Mouse (Mus musculus) c-Kit-negative CD71-positive TER-119-positive erythroid progenitor cells, embryonic 14.5 days (primary cell): Measurements from ENCODE around the gene Il2rb.

Experiments used
- DNase-seq: peaks from one replicate; pipeline ENCODE4 v3.0.0-alpha.2; 2013; ENCODE audit warnings: low read depth, low spot score

The Il2rb gene

GRCm38 (mm10) chr15:78481448-78482000 is 13.5 kb downstream of the Il2rb start:
- no peak for DNase-seq

GRCm38 (mm10) chr15:78480991-78481390 is 14.1 kb downstream of the Il2rb start:
- DNase-seq, result no peak

GRCm38 (mm10) chr15:78480111-78480510 is 15.0 kb downstream of the Il2rb start:
- peak; percentile 1 for DNase-seq

- DNase-seq, result no peak
Measured at GRCm38 (mm10) chr15:78479470-78479869, 15.6 kb downstream of the Il2rb start.

- no peak for DNase-seq
Measured at GRCm38 (mm10) chr15:78478073-78478472, 17.0 kb downstream of the Il2rb start.

- no peak for DNase-seq
Measured at GRCm38 (mm10) chr15:78476878-78477277, 18.2 kb downstream of the Il2rb start.

GRCm38 (mm10) chr15:78475604-78476031 is 19.5 kb downstream of the Il2rb start:
- no peak for DNase-seq

DNA sequence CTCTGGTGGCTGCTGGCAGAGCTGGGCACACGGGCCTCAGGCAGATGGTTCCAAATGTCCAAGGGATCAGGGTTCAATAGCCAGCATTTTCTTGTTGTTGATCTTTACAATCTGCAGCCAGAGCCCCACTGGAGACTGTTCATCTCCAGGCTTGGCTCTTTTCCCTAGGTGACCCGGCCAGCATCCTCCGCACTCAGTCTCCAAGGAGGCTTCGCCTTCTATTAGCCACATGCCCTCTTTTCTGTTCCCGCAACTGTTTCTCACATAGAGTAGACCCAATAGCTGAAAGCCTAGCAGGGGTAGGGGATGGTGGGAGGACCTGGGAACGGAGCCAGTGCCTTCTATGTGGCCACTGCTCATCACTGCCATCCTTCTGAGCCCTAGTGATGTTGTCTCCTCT is 21.6 kb downstream of the Il2rb start:
- DNase-seq, result no peak

GRCm38 (mm10) chr15:78471902-78472301 is 23.2 kb downstream of the Il2rb start:
- no peak for DNase-seq

GRCm38 (mm10) chr15:78470495-78471276 is 24.4 kb downstream of the Il2rb start:
- DNase-seq, result no peak

- DNase-seq, result no peak
Measured at GRCm38 (mm10) chr15:78468379-78468937, 26.6 kb downstream of the Il2rb start, which contains the start of gene Tmprss6. Gene Tmprss6, minus strand, starts transcription at chr15:78468634.

GRCm38 (mm10) chr15:78467570-78467969 is 27.5 kb downstream of the Il2rb start:
- no peak for DNase-seq

DNA sequence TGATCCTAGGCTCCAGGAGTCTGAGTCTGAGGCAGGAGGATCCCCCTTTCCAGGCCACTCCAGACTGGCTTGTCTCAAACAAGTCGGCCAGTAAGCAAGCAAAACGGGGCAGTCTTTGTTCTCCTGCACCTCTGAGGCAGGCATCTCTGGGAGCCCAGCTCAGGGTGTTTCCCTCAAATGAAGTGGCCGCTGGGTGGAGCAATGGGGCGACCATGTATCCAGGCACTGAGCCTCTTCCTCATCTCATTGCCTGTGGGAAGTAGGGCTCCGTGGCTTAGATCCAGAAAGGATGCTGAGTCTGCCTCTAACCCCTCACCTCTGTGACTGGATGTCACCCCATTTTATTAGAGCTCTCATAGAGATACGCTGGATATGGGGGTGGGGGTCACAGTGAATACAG is 28.3 kb downstream of the Il2rb start:
- no peak for DNase-seq

DNA sequence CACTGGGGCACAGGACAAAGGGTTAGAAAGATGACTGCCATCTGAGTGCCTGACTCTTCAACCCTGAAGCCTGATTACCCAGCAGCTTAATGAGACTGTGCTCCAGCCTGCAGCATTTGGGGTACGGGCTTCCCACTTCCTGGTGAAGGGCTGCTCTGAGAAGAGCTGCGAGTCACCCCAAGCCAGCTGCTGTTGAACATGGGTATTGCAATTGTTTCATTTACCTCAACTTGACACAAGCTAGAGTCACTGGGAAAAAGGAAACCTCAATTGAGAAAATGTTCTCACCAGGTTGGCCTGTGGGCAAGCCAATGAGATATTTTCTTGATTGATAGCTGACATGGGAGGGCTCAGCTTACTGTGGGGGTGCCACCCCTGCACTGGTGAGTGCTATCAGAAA is 32.1 kb downstream of the Il2rb start:
- no peak for DNase-seq

DNA sequence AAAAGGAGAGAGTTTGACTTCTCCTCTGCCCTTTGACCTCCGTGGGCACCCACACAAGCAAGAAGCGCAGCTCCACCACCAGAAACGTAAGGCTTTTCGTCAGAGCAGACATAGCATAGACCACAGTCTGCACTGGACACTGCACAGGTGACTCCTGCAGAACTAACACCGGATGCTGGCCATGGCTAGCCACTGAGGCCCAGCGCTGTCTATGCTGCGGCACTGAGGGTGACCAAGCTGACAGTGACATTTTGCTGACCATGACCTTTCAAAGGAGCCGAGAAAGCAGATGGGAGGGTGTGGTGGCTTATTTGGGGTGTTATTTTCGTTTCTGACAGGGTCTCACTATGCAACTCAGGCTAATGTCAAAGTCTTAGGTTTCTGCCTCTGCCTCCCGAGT is 37.9 kb downstream of the Il2rb start:
- DNase-seq, result no peak

DNA sequence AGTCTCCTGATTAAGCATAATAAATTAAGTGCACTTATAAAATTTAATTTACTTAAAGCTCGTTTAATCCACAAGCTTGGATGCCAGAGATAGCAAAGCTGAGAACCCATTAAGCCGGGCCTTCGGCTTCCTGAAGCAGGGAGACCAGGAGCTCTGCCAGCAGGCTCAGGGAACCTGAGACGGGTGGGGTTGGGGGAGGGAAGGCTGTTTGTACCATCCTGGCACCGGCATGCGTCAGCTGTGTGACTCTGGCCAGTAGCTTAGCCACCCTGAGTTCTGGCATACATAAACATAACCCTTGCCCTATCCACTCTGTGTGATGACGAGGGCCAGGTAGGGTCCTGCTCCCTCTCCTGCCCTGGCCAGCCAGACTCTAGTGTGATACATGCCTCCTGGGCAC is 39.0 kb downstream of the Il2rb start:
- DNase-seq, result no peak

DNA sequence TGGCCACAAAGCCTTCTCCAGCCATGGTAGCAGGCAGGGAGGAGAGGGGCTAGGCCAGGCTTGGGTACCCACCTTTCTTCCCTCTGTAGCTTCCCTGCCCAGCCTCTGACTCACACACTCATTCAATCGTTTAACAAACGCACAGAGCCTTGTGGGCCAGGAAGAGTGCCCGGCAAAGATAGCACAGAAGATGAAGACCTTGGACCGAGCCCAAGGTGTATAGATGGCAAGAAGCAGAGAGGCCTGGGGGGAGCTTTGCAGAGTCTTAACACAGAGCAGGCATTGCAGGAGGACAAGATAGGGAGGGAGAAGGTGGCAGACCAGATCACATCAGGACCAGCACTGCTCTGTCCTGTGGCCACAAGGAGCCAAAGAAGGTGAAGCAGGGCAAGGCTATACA is 39.9 kb downstream of the Il2rb start:
- no peak for DNase-seq

- DNase-seq, result no peak
Measured at GRCm38 (mm10) chr15:78452929-78453328, 42.1 kb downstream of the Il2rb start.

DNA sequence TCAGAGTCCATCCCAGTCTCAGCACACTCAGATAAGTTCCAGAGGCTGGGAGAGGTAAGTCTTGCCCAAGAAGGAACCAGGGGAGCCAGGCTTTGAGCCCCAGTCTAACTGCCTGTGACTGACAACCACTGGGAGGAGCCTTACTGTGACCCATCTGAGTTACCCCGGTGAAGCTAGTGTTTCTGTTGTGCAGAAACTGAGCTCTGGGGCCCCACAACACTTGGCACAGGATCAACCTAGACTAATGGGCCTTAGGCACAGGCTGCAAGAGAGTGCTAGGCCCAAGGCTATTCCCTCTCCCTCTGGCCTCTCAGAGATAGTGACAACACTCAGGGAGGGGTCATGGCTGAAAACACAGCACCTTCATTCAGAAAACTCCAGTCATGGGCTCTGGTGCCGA is 43.9 kb downstream of the Il2rb start:
- DNase-seq, result no peak

DNA sequence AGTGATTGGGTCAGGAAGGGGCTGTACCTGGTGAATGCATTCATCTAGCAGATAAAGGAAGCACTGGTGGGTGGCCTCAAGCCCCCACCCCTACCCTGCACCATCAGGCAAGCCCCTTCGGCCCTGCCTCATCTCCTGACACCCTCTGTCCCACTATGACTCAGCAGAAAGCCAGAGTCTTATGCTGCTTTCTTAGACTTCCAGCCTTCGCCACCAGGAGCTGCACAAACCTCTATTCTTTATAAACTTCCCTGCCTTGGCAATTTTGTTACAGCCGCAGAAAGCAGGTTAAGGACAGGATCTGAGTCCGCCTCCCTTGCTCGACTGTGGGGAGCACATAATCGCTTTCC is 44.7 kb downstream of the Il2rb start:
- DNase-seq, result no peak

- peak; percentile 42 for DNase-seq
Measured at GRCm38 (mm10) chr15:78449694-78450418, 45.2 kb downstream of the Il2rb start.

- DNase-seq, result no peak
Measured at GRCm38 (mm10) chr15:78449131-78449530, 45.9 kb downstream of the Il2rb start.
